Mouse (Mus musculus) c-Kit-positive CD71-negative TER-119-negative erythroid progenitor cells, embryonic 14.5 days (primary cell): ENCODE results near the gene Osbpl8.

Experiments used
- DNase-seq: peaks from one replicate; pipeline ENCODE4 v3.0.0-alpha.2; 2013; ENCODE audit warnings: low read depth

Osbpl8 gene

GRCm38 (mm10) chr10:111155065-111155464, 9.5 kb upstream of the Osbpl8 start:
- DNase-seq, result no peak

- no peak for DNase-seq
Observed at GRCm38 (mm10) chr10:111155571-111155970, 9.0 kb upstream of the Osbpl8 start.

- DNase-seq, result no peak
Observed at GRCm38 (mm10) chr10:111156394-111157190, 8.0 kb upstream of the Osbpl8 start.

- DNase-seq, result no peak
Observed at GRCm38 (mm10) chr10:111157241-111157659, 7.3 kb upstream of the Osbpl8 start.

- DNase-seq, result no peak
Observed at GRCm38 (mm10) chr10:111159789-111160522, 4.6 kb upstream of the Osbpl8 start.

GRCm38 (mm10) chr10:111160540-111160939, 4.0 kb upstream of the Osbpl8 start:
- no peak for DNase-seq

- no peak for DNase-seq
Observed at GRCm38 (mm10) chr10:111161373-111161772, 3.2 kb upstream of the Osbpl8 start.

GRCm38 (mm10) chr10:111163025-111163424, 1.5 kb upstream of the Osbpl8 start:
- no peak for DNase-seq

GRCm38 (mm10) chr10:111163601-111164240, 831 bp upstream of the Osbpl8 start:
- no peak for DNase-seq

GRCm38 (mm10) chr10:111165219-111165981, 848 bp downstream of the Osbpl8 start:
- peak; percentile 52 for DNase-seq

GRCm38 (mm10) chr10:111166057-111166841, 1.7 kb downstream of the Osbpl8 start:
- DNase-seq, result no peak

- no peak for DNase-seq
Observed at GRCm38 (mm10) chr10:111167444-111167843, 2.9 kb downstream of the Osbpl8 start.

- no peak for DNase-seq
Observed at GRCm38 (mm10) chr10:111168305-111168704, 3.8 kb downstream of the Osbpl8 start.

GRCm38 (mm10) chr10:111171246-111171934, 6.8 kb downstream of the Osbpl8 start:
- DNase-seq, result no peak

- DNase-seq, result no peak
Observed at GRCm38 (mm10) chr10:111173589-111174247, 9.2 kb downstream of the Osbpl8 start.

GRCm38 (mm10) chr10:111177336-111177735, 12.8 kb downstream of the Osbpl8 start:
- no peak for DNase-seq

- no peak for DNase-seq
Observed at GRCm38 (mm10) chr10:111178024-111178423, 13.5 kb downstream of the Osbpl8 start.

GRCm38 (mm10) chr10:111180633-111181032, 16.1 kb downstream of the Osbpl8 start:
- no peak for DNase-seq

- DNase-seq, result no peak
Observed at GRCm38 (mm10) chr10:111183634-111184270, 19.2 kb downstream of the Osbpl8 start.
